13 mouse cellular contexts compared by ENCODE assay signal in genomic region chr7:113551742-113552463, GRCm38 (mm10).
"Had no signal": no experiment of that assay in that cellular context is flagged by ENCODE, and none has a peak within 500 bp of the region (broad histone marks: within the 10 kb centered on the region; RNA-seq: fewer than 3 reads in every experiment).

No protein-coding gene starts in this region.

- DNase-seq: kidney, adult 11 months; kidney, adult 9 months; kidney, postnatal 36 days; left cerebral cortex, postnatal 4 days; lung, adult 18-20 months; thymus, postnatal 36 days had no signal

- H3K9me3 ChIP-seq: limb, embryonic 13.5 days; midbrain, embryonic 15.5 days; neural tube, embryonic 12.5 days; stomach, embryonic 15.5 days had no signal

- H3K4me3 ChIP-seq: limb, embryonic 13.5 days; midbrain, embryonic 15.5 days; neural tube, embryonic 12.5 days; stomach, embryonic 15.5 days had no signal

- H3K9ac ChIP-seq: limb, embryonic 13.5 days; midbrain, embryonic 15.5 days; neural tube, embryonic 12.5 days; stomach, embryonic 15.5 days had no signal

- H3K4me1 ChIP-seq: limb, embryonic 13.5 days; midbrain, embryonic 15.5 days; neural tube, embryonic 12.5 days; stomach, embryonic 15.5 days had no signal

- H3K27ac ChIP-seq: kidney, postnatal 0 days; limb, embryonic 13.5 days; midbrain, embryonic 15.5 days; neural tube, embryonic 12.5 days; stomach, embryonic 15.5 days had no signal

- H3K4me2 ChIP-seq: limb, embryonic 13.5 days; midbrain, embryonic 11.5 days; midbrain, embryonic 15.5 days; neural tube, embryonic 12.5 days; stomach, embryonic 15.5 days had no signal

- ATAC-seq: inflammation-experienced regulatory T-cells, adult 6 months; midbrain, embryonic 15.5 days had no signal

- H3K27me3 ChIP-seq: limb, embryonic 13.5 days; midbrain, embryonic 15.5 days; neural tube, embryonic 12.5 days; stomach, embryonic 15.5 days had no signal
